Mouse (Mus musculus) midbrain, postnatal 0 days (tissue): ENCODE data around the gene Hgfac. TPM values are rescaled to one million over a fixed set of nuclear protein-coding genes. Genes with fewer than 3 reads are reported as not detected.

Experiments
- ATAC-seq: fragments of 200-750 bp; cut with Nextera tagmentation; 2 replicates; pipeline ENCODE4 v1.8.0; 2017; ENCODE audit warnings: moderate number of reproducible peaks, mild to moderate bottlenecking, moderate TSS enrichment, moderate library complexity; ENCODE audit not compliant: low FRiP score
- DNase-seq: peaks from one replicate; pipeline ENCODE4 v3.0.0-alpha.2; 2015; ENCODE audit warnings: low spot score
- H3K27ac ChIP-seq: fragments of 300-500 bp; sonication (generic); 2 replicates; pipeline ENCODE4 v1.5.1; 2014; ENCODE audit warnings: low read depth, mild to moderate bottlenecking, low read length, mixed read lengths
- H3K27me3 ChIP-seq: fragments of 300-500 bp; sonication (generic); 2 replicates; pipeline ENCODE4 v1.6.1; 2014; ENCODE audit warnings: low read length, control low read depth, mixed read lengths; ENCODE audit not compliant: insufficient read depth
- H3K36me3 ChIP-seq: fragments of 300-500 bp; sonication (generic); 2 replicates; pipeline ENCODE4 v1.6.1; 2014; ENCODE audit warnings: low read length, control low read depth, mixed read lengths; ENCODE audit not compliant: insufficient read depth
- H3K4me1 ChIP-seq: fragments of 300-500 bp; sonication (generic); 2 replicates; pipeline ENCODE4 v1.6.1; 2014; ENCODE audit warnings: mild to moderate bottlenecking, control low read depth, antibody characterized with exemption, low read length, mixed read lengths; ENCODE audit not compliant: insufficient read depth
- H3K4me2 ChIP-seq: fragments of 300-500 bp; sonication (generic); 2 replicates; pipeline ENCODE4 v1.6.1; 2014; ENCODE audit warnings: low read depth, mild to moderate bottlenecking, low read length, mixed read lengths; ENCODE audit not compliant: poor library complexity, severe bottlenecking
- H3K4me3 ChIP-seq: fragments of 300-500 bp; sonication (generic); 2 replicates; pipeline ENCODE4 v1.5.1; 2014; ENCODE audit warnings: low read depth, mild to moderate bottlenecking, low read length, moderate library complexity
- H3K9ac ChIP-seq: fragments of 300-500 bp; sonication (generic); replicated peaks from 2 replicates; pipeline ENCODE4 v1.6.1; 2014; ENCODE audit warnings: mild to moderate bottlenecking, low read length, moderate library complexity, mixed read lengths; ENCODE audit not compliant: poor library complexity, severe bottlenecking
- H3K9me3 ChIP-seq: fragments of 300-500 bp; sonication (generic); 2 replicates; pipeline ENCODE4 v1.6.1; 2016; ENCODE audit warnings: low read length, control low read depth
- CTCF ChIP-seq: IDR thresholded peaks from 2 replicates; pipeline ENCODE4 v1.5.1; 2016; ENCODE audit warnings: antibody characterized with exemption, mild to moderate bottlenecking
- WGBS: fragments of 180-500 bp; shearing (Covaris S2); extraction: QIAGEN DNeasy Blood & Tissue Kit; methylation state at CpG from one replicate; pipeline ENCODE4 v1.1.7; 2014; 5-methylcytosine and 5-hydroxymethylcytosine counted together
- polyA plus RNA-seq: library from polyadenylated mRNA; unstranded; fragments of >200 nt; fragmentation: Nextera tagmentation; extraction: Ambion mirVana; gene quantifications from 2 replicates; pipeline ENCODE4 v1.2.1, GENCODE M21; 2015
- total RNA-seq: library from RNA; depleted of rRNA; stranded (reverse); fragments of >200 nt; gene quantifications from 2 replicates; pipeline ENCODE4 v1.2.3, GENCODE M21; 2014

Hgfac gene
- total and polyA plus RNA-seq, 2 experiments from 2014 or later = 0.11 to 0.23 TPM

- no peak for TF ChIP-seq CTCF
- no peak overlapping the region for H3K4me3 ChIP-seq
- ATAC-seq (no peak), DNase-seq (no peak)
- no peak overlapping the region for H3K9ac ChIP-seq
- no peaks in the 10 kb centered on the region for H3K27me3 ChIP-seq
- no peak overlapping the region for H3K27ac ChIP-seq
- H3K4me2 ChIP-seq = no peak overlapping the region
- H3K36me3 ChIP-seq = peaks cover 2% of the 10 kb centered on the region; the same call in 1 of the 2 replicates
- WGBS = 28% methylated on average over 6 of the region's 6 CpGs
- H3K4me1 ChIP-seq = peaks cover 10% of the 10 kb centered on the region; the same call in 1 of the 2 replicates
- H3K9me3 ChIP-seq = no peaks in the 10 kb centered on the region
Measured at GRCm38 (mm10) chr5:35014036-35014435, 27.3 kb upstream of the Hgfac start.

- no peak for TF ChIP-seq CTCF
- Histone ChIP-seq H3K4me2 (no peak overlapping the region), H3K4me1 (no peaks in the 10 kb centered on the region; the same call in 1 of the 2 replicates), H3K27me3 (no peaks in the 10 kb centered on the region), H3K36me3 (peaks cover 18% of the 10 kb centered on the region; the same call in 1 of the 2 replicates), H3K4me3 (no peak overlapping the region), H3K27ac (no peak overlapping the region), H3K9ac (no peak overlapping the region), H3K9me3 (no peaks in the 10 kb centered on the region)
- ATAC-seq (no peak), DNase-seq (no peak)
- 79% methylated on average over 9 of the region's 9 CpGs for WGBS
Measured at GRCm38 (mm10) chr5:35019673-35020300, 21.5 kb upstream of the Hgfac start.

GRCm38 (mm10) chr5:35020410-35021241 is 20.7 kb upstream of the Hgfac start:
- Histone ChIP-seq H3K36me3 (peaks cover 21% of the 10 kb centered on the region; the same call in 1 of the 2 replicates), H3K9me3 (no peaks in the 10 kb centered on the region), H3K4me1 (no peaks in the 10 kb centered on the region; the same call in 1 of the 2 replicates), H3K27me3 (no peaks in the 10 kb centered on the region), H3K9ac (no peak overlapping the region), H3K27ac (no peak overlapping the region), H3K4me2 (no peak overlapping the region), H3K4me3 (no peak overlapping the region)
- DNase-seq (no peak), ATAC-seq (no peak)
- WGBS = 77% methylated on average over 9 of the region's 9 CpGs
- no peak for TF ChIP-seq CTCF

- 0 out of 2 replicates have a peak, but pooled peaks have one; percentile 40 for ATAC-seq
- Histone ChIP-seq H3K9me3 (no peaks in the 10 kb centered on the region), H3K9ac (no peak overlapping the region), H3K4me1 (no peaks in the 10 kb centered on the region), H3K4me2 (no peak overlapping the region), H3K4me3 (no peak overlapping the region), H3K27ac (no peak overlapping the region), H3K27me3 (no peaks in the 10 kb centered on the region), H3K36me3 (peaks cover 56% of the 10 kb centered on the region)
- peak; percentile 65 for DNase-seq
- 30% methylated on average over 2 of the region's 2 CpGs for WGBS
- TF ChIP-seq CTCF = peak; percentile 76
Measured at GRCm38 (mm10) chr5:35024975-35025374, 16.3 kb upstream of the Hgfac start.

- Histone ChIP-seq H3K27ac (no peak overlapping the region), H3K4me3 (no peak overlapping the region), H3K36me3 (peaks cover 53% of the 10 kb centered on the region)
Measured at GRCm38 (mm10) chr5:35029303-35029702, 12.0 kb upstream of the Hgfac start.

GRCm38 (mm10) chr5:35029755-35030154 is 11.6 kb upstream of the Hgfac start:
- WGBS = 87% methylated on average over 5 of the region's 5 CpGs
- no peak for TF ChIP-seq CTCF

More at GRCm38 (mm10) chr5:35029303-35029702, 12.0 kb upstream of the Hgfac start:
- DNase-seq (no peak), ATAC-seq (no peak)
- Histone ChIP-seq H3K9ac (no peak overlapping the region), H3K27me3 (no peaks in the 10 kb centered on the region), H3K9me3 (no peaks in the 10 kb centered on the region), H3K4me1 (no peaks in the 10 kb centered on the region), H3K4me2 (no peak overlapping the region)
- TF ChIP-seq CTCF = no peak
- 92% methylated on average over 1 of the region's 1 CpGs for WGBS

More at GRCm38 (mm10) chr5:35029755-35030154, 11.6 kb upstream of the Hgfac start:
- no peaks in the 10 kb centered on the region for H3K9me3 ChIP-seq
- no peaks in the 10 kb centered on the region for H3K27me3 ChIP-seq
- H3K9ac ChIP-seq = 0 out of 2 replicates have a peak overlapping the region, but pooled peaks have one; percentile 19
- H3K4me2 ChIP-seq = no peak overlapping the region
- ATAC-seq (no peak), DNase-seq (no peak)
- H3K36me3 ChIP-seq = peaks cover 53% of the 10 kb centered on the region
- H3K27ac ChIP-seq = no peak overlapping the region
- no peaks in the 10 kb centered on the region for H3K4me1 ChIP-seq
- no peak overlapping the region for H3K4me3 ChIP-seq
